In the genomic region with DNA sequence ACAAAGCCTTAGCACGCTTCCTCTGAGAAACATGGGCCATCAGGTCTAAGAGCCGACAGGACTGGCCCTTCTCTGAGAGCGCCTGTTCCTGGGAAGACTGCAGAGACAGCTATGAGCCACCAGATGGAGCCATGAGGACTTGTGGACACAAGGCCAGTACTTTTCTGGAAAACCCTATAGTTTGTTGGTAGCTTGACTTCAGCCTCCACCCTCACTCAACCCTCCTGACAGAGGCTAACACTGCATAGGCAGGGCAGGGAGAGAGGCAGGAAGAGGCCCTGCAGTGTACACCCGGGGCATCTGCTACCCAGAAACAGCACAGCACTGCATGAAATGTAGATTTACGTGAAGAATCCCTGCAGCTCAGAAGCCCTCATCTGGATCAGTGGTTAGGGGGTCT, we compare ENCODE assay signal across 9 mouse cellular contexts. TPM values are rescaled to one million over a fixed set of nuclear protein-coding genes. Genes with fewer than 3 reads are reported as not detected.
A peak's percentile ranks its signal among the peaks of the same experiment; 100 is the strongest.
DNase-seq lines count a peak whose midpoint lies in the region; ATAC-seq and TF ChIP-seq lines count a peak whose summit lies in the region.
"Had no signal": no experiment of that assay in that cellular context is flagged by ENCODE, and none has a peak within 500 bp of the region (broad histone marks: within the 10 kb centered on the region; RNA-seq: fewer than 3 reads in every experiment).

No protein-coding gene starts in this region.

- peaks cover 2% of the 10 kb centered on the region; the same call in 1 of the 2 replicates for H3K36me3 ChIP-seq in testis, adult 2 months (ENCODE audit: control insufficient read depth, insufficient read depth, low read length)
- H3K36me3 ChIP-seq in limb, embryonic 14.5 days (ENCODE audit: control insufficient read depth, insufficient read depth, low read length) = peaks cover 90% of the 10 kb centered on the region

- no peak overlapping the region for H3K9ac ChIP-seq in limb, embryonic 14.5 days (ENCODE audit: low read depth, low read length, severe bottlenecking)
- H3K9ac ChIP-seq: neural tube, embryonic 13.5 days had no signal

- no peak overlapping the region for H3K4me2 ChIP-seq in limb, embryonic 14.5 days (replicated peaks; ENCODE audit: low read depth, low read length, severe bottlenecking)
- H3K4me2 ChIP-seq: neural tube, embryonic 13.5 days had no signal

- no peak overlapping the region for H3K4me3 ChIP-seq in testis, adult 2 months (ENCODE audit: control insufficient read depth, low read depth, low read length)
- H3K4me3 ChIP-seq in limb, embryonic 14.5 days (replicated peaks; ENCODE audit: low read length) = no peak overlapping the region
- H3K4me3 ChIP-seq: neural tube, embryonic 13.5 days had no signal

- no peaks in the 10 kb centered on the region for H3K4me1 ChIP-seq in testis, adult 2 months (ENCODE audit: control insufficient read depth, insufficient read depth, low read length)
- H3K4me1 ChIP-seq in limb, embryonic 14.5 days (ENCODE audit: control insufficient read depth, insufficient read depth, low read length) = no peaks in the 10 kb centered on the region
- H3K4me1 ChIP-seq: neural tube, embryonic 13.5 days had no signal

- no peak for DNase-seq in testis, postnatal 10 days (ENCODE audit: low spot score)
- DNase-seq in c-Kit-negative CD71-positive TER-119-positive erythroid progenitor cells, embryonic 14.5 days (ENCODE audit: low read depth, low spot score) = peak; percentile 12
- DNase-seq in kidney, adult 8-10 months = peak; percentile 30 to 49
- DNase-seq in limb, embryonic 14.5 days (ENCODE audit: low spot score) = peak; percentile 59
- DNase-seq in naive thymus-derived CD4-positive, alpha-beta T cell, adult 2 months (ENCODE audit: low read depth) = peak; percentile 50
- peak; percentile 34 for DNase-seq in yolk sac, embryonic 10.5 days (ENCODE audit: low spot score)

- no peaks in the 10 kb centered on the region for H3K27me3 ChIP-seq in testis, adult 2 months (ENCODE audit: control insufficient read depth, insufficient read depth, low read length)
- H3K27me3 ChIP-seq in limb, embryonic 14.5 days (ENCODE audit: control insufficient read depth, insufficient read depth, low read length) = no peaks in the 10 kb centered on the region
- H3K27me3 ChIP-seq: neural tube, embryonic 13.5 days had no signal

- no peak for TF ChIP-seq POLR2A in testis, adult 2 months (IDR thresholded peaks at IDR 0.05; ENCODE audit: control insufficient read depth, low read depth, low read length)
- TF ChIP-seq POLR2A in limb, embryonic 14.5 days (IDR thresholded peaks at IDR 0.05; ENCODE audit: borderline replicate concordance, extremely low read depth, insufficient read depth, insufficient read length) = no peak

- TF ChIP-seq CTCF in testis, adult 2 months (IDR thresholded peaks at IDR 0.05; ENCODE audit: control insufficient read depth, insufficient read depth, insufficient replicate concordance, low read depth, low read length) = peak; percentile 34; the same call in 1 of the 2 replicates

- peak; percentile 77 for ATAC-seq in erythroid progenitor cell, adult 5-6 weeks (replicated peaks; ENCODE audit: low FRiP score, poor library complexity, severe bottlenecking)
- peak; percentile 49; the same call in 1 of the 2 replicates for ATAC-seq in limb, embryonic 14.5 days (ENCODE audit: low FRiP score, low read depth)

- no peaks in the 10 kb centered on the region for H3K9me3 ChIP-seq in limb, embryonic 14.5 days (ENCODE audit: control insufficient read depth, low read length)
- H3K9me3 ChIP-seq: neural tube, embryonic 13.5 days had no signal

- WGBS in limb, embryonic 14.5 days = 56% methylated on average over 5 of the region's 5 CpGs

- no peak overlapping the region for H3K27ac ChIP-seq in testis, adult 2 months (ENCODE audit: control insufficient read depth, insufficient read depth, low read depth, low read length)
- H3K27ac ChIP-seq in limb, embryonic 14.5 days (replicated peaks; ENCODE audit: low read depth, low read length) = no peak overlapping the region
- H3K27ac ChIP-seq: neural tube, embryonic 13.5 days had no signal

RNA-seq across cellular contexts. Expression of a gene that starts 42.1 kb away (rescaled TPM):
- polyA plus RNA-seq in testis, adult 2 months (2012; rRNA removed) = 188 and 194 TPM in 2 replicates
- total RNA-seq in erythroid progenitor cell, adult 5-6 weeks (2015; ENCODE audit: low replicate concordance) = 23.5 and 56.6 TPM in 2 replicates
- total RNA-seq in erythroid progenitor cell, adult 5-6 weeks (2017; ENCODE audit: low replicate concordance) = 12.2 and 18.1 TPM in 2 replicates
- polyA plus RNA-seq in limb, embryonic 14.5 days (2012; rRNA removed) = 320 and 450 TPM in 2 replicates
- 262 and 268 TPM in 2 replicates for polyA plus RNA-seq in limb, embryonic 14.5 days (2014; fragmentation: Nextera tagmentation; extraction: Ambion mirVana)
